Mouse (Mus musculus) embryonic fibroblast, embryonic 13.5 days (primary cell): ENCODE results near the gene 4930453N24Rik.

Source experiments
- CTCF ChIP-seq: IDR thresholded peaks from 2 replicates; pipeline ENCODE4 v1.5.1; 2011; ENCODE audit warnings: mild to moderate bottlenecking, control low read depth, low read length, moderate library complexity, borderline replicate concordance; ENCODE audit not compliant: insufficient read depth
- POLR2A ChIP-seq: IDR thresholded peaks from 2 replicates; pipeline ENCODE4 v1.6.1; 2011; ENCODE audit warnings: low read depth, mild to moderate bottlenecking, control low read depth, low read length, moderate library complexity

GRCm38 (mm10) chr16:64766696-64767300, 4.2 kb downstream of the 4930453N24Rik start:
- TF ChIP-seq POLR2A (no peak), CTCF (no peak)
